Mouse (Mus musculus) CH12.LX (cell line): Measurements from ENCODE around the gene Cpt1b.

Experiments
- CTCF ChIP-seq, 2 experiments: IDR thresholded peaks in 1 of 2; conservative IDR thresholded peaks in 1 of 2; 2 replicates each; pipeline ENCODE4 v1.5.1; 2011 to 2012; ENCODE audit warnings: low read depth in 2 of 2, low read length in 2 of 2, improper control_type of control experiment in 1 of 2, inconsistent platforms in 1 of 2, mild to moderate bottlenecking in 1 of 2, moderate library complexity in 1 of 2
- HCFC1 ChIP-seq: IDR thresholded peaks from 2 replicates; pipeline ENCODE4 v1.6.1; 2012; ENCODE audit warnings: low read depth, mild to moderate bottlenecking, inconsistent platforms, low read length, improper control_type of control experiment
- MEF2A ChIP-seq: IDR thresholded peaks from 2 replicates; pipeline ENCODE4 v1.6.1; 2014; ENCODE audit warnings: low read depth, mild to moderate bottlenecking, inconsistent platforms, low read length, improper control_type of control experiment, borderline replicate concordance
- MYC ChIP-seq: IDR thresholded peaks from 2 replicates; pipeline ENCODE4 v1.6.1; 2011; ENCODE audit warnings: low read depth, mild to moderate bottlenecking, improper control_type of control experiment, low read length
- POLR2A ChIP-seq: IDR thresholded peaks from 2 replicates; pipeline ENCODE4 v1.6.1; 2011; ENCODE audit warnings: low read depth, mild to moderate bottlenecking, improper control_type of control experiment, low read length
- RCOR1 ChIP-seq: conservative IDR thresholded peaks from 2 replicates; pipeline ENCODE4 v1.6.1; 2012; ENCODE audit warnings: low read depth, mild to moderate bottlenecking, inconsistent platforms, low read length, improper control_type of control experiment
- UBTF ChIP-seq: IDR thresholded peaks from 2 replicates; pipeline ENCODE4 v1.6.1; 2012; ENCODE audit warnings: low read depth, mild to moderate bottlenecking, inconsistent platforms, low read length, improper control_type of control experiment, moderate library complexity
- USF1 ChIP-seq: IDR thresholded peaks from 2 replicates; pipeline ENCODE4 v1.6.1; 2014; ENCODE audit warnings: low read depth, mild to moderate bottlenecking, inconsistent platforms, low read length, improper control_type of control experiment
- USF2 ChIP-seq: conservative IDR thresholded peaks from 2 replicates; pipeline ENCODE4 v1.6.1; 2011; ENCODE audit warnings: low read depth, low read length, improper control_type of control experiment
- ZC3H11A ChIP-seq: IDR thresholded peaks from 2 replicates; pipeline ENCODE4 v1.6.1; 2012; ENCODE audit warnings: low read depth, mild to moderate bottlenecking, inconsistent platforms, low read length, improper control_type of control experiment

GRCm38 (mm10) chr15:89475293-89475600 is 49.6 kb upstream of the Cpt1b start:
- TF ChIP-seq ZC3H11A (no peak), POLR2A (no peak), RCOR1 (no peak), CTCF (conservative IDR thresholded peaks at IDR 0.05 in 1 of 2, IDR thresholded peaks at IDR 0.05 in 1 of 2; ENCODE audit: low read depth in 2 of 2, low read length in 2 of 2) (no peak), MEF2A (no peak), UBTF (no peak), MYC (no peak), HCFC1 (no peak), USF2 (no peak), USF1 (no peak)
